In the genomic region with DNA sequence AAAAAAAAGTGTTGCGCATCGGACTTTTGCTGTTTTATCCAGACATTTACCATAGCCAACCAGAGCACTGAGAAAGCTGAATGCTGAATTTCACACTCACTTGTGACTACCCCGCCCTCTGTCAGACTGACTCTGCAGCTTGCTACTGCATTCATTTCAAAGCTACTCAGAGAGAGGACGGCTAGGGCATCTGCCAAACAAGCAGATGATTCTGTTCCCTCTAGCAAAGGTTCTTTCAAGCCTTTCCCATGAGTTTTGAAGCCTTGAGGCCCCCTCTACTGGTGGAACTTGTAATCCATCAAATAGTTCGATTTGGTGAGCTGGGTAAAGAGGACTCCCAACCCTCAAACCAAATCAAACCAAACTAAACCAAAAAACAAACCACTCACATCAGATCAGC, we compare ENCODE assay signal across 8 mouse cellular contexts. TPM values are rescaled to one million over a fixed set of nuclear protein-coding genes. Genes with fewer than 3 reads are reported as not detected.
DNase-seq lines count a peak whose midpoint lies in the region; ATAC-seq and TF ChIP-seq lines count a peak whose summit lies in the region.

No protein-coding gene starts in this region.

- H3K9me3 ChIP-seq in hindbrain, embryonic 12.5 days (replicated peaks) = no peaks in the 10 kb centered on the region
- no peaks in the 10 kb centered on the region for H3K9me3 ChIP-seq in lung, embryonic 16.5 days (ENCODE audit: control insufficient read depth, low read length)

- no peaks in the 10 kb centered on the region for H3K36me3 ChIP-seq in hindbrain, embryonic 12.5 days
- no peaks in the 10 kb centered on the region for H3K36me3 ChIP-seq in lung, embryonic 16.5 days (ENCODE audit: control insufficient read depth, insufficient read depth, low read length)

- ATAC-seq in hindbrain, embryonic 12.5 days (ENCODE audit: low FRiP score) = peak; percentile 72; the same call in 1 of the 2 replicates
- ATAC-seq in lung, embryonic 16.5 days (ENCODE audit: low read depth) = peak; percentile 79
- ATAC-seq in erythroblast, adult 5-6 weeks (replicated peaks; ENCODE audit: low FRiP score, poor library complexity, severe bottlenecking) = no peak

- H3K9ac ChIP-seq in hindbrain, embryonic 12.5 days = no peak overlapping the region
- H3K9ac ChIP-seq in lung, embryonic 16.5 days (ENCODE audit: low read length) = peak overlapping the region; percentile 21; the same call in 1 of the 2 replicates

- H3K4me2 ChIP-seq in hindbrain, embryonic 12.5 days (replicated peaks) = peak overlapping the region; percentile 33
- H3K4me2 ChIP-seq in lung, embryonic 16.5 days (ENCODE audit: low read depth, low read length) = peak overlapping the region; percentile 40

- no peaks in the 10 kb centered on the region for H3K27me3 ChIP-seq in cerebellum, adult 2 months (ENCODE audit: control insufficient read depth, insufficient read depth, low read length)
- no peaks in the 10 kb centered on the region for H3K27me3 ChIP-seq in hindbrain, embryonic 12.5 days
- H3K27me3 ChIP-seq in lung, embryonic 16.5 days (ENCODE audit: control insufficient read depth, insufficient read depth, low read depth, low read length) = no peaks in the 10 kb centered on the region

- TF ChIP-seq POLR2A in cerebellum, adult 2 months (IDR thresholded peaks at IDR 0.05; ENCODE audit: borderline replicate concordance, insufficient read depth, low read length) = no peak
- no peak for TF ChIP-seq POLR2A in olfactory bulb, adult 2 months (IDR thresholded peaks at IDR 0.05; ENCODE audit: insufficient read depth, low read depth, low read length)

- DNase-seq in NIH3T3 (ENCODE audit: low read depth) = peak; percentile 89
- DNase-seq in cerebellum, adult 2 months = peak; percentile 52 to 68
- peak; percentile 79 to 89 for DNase-seq in frontal cortex, adult 2 months (ENCODE audit: extremely low spot score in 1 of 2, low spot score in 1 of 2)
- peak; percentile 69 to 78 for DNase-seq in layer of hippocampus, postnatal 10 days (ENCODE audit: low spot score in 2 of 2)

- H3K4me1 ChIP-seq in cerebellum, adult 2 months (ENCODE audit: control insufficient read depth, insufficient read depth, low read length) = no peaks in the 10 kb centered on the region
- H3K4me1 ChIP-seq in hindbrain, embryonic 12.5 days = peaks cover 20% of the 10 kb centered on the region
- peaks cover 18% of the 10 kb centered on the region for H3K4me1 ChIP-seq in lung, embryonic 16.5 days (replicated peaks; ENCODE audit: control insufficient read depth, insufficient read depth, low read length)
- no peaks in the 10 kb centered on the region for H3K4me1 ChIP-seq in olfactory bulb, adult 2 months (ENCODE audit: control insufficient read depth, insufficient read depth, low read length)

- no peak overlapping the region for H3K27ac ChIP-seq in cerebellum, adult 2 months (ENCODE audit: insufficient read depth, low read length)
- H3K27ac ChIP-seq in hindbrain, embryonic 12.5 days = 0 out of 2 replicates have a peak overlapping the region, but pooled peaks have one; percentile 19
- no peak overlapping the region for H3K27ac ChIP-seq in lung, embryonic 16.5 days (ENCODE audit: low read length)
- H3K27ac ChIP-seq in olfactory bulb, adult 2 months (ENCODE audit: insufficient read depth, low read depth, low read length) = no peak overlapping the region

- H3K4me3 ChIP-seq in cerebellum, adult 2 months (replicated peaks; ENCODE audit: insufficient read depth, low read depth, low read length) = peak overlapping the region; percentile 21
- no peak overlapping the region for H3K4me3 ChIP-seq in hindbrain, embryonic 12.5 days
- H3K4me3 ChIP-seq in lung, embryonic 16.5 days (ENCODE audit: low read length) = peak overlapping the region; percentile 23
- H3K4me3 ChIP-seq in olfactory bulb, adult 2 months (ENCODE audit: insufficient read depth, low read depth, low read length) = 0 out of 2 replicates have a peak overlapping the region, but pooled peaks have one; percentile 17

- TF ChIP-seq CTCF in cerebellum, adult 2 months (IDR thresholded peaks at IDR 0.05; ENCODE audit: borderline replicate concordance, insufficient read depth, low read depth, low read length) = peak; percentile 46; the same call in 1 of the 2 replicates
- TF ChIP-seq CTCF in olfactory bulb, adult 2 months (IDR thresholded peaks at IDR 0.05; ENCODE audit: insufficient read depth, low read depth, low read length) = no peak

- WGBS in cerebellum, adult 2 months = 2% methylated on average over 5 of the region's 5 CpGs
- 25% methylated on average over 5 of the region's 5 CpGs for WGBS in hindbrain, embryonic 12.5 days
- WGBS in lung, embryonic 16.5 days = 20% methylated on average over 5 of the region's 5 CpGs
- WGBS in olfactory bulb, adult 2 months = 15% methylated on average over 5 of the region's 5 CpGs

RNA-seq across cellular contexts. Expression of gene Ttc30a2, which starts 13.0 kb away (rescaled TPM):
- 0.18 and 0.21 TPM in 2 replicates for polyA plus RNA-seq in cerebellum, adult 2 months (2012; rRNA removed)
- polyA plus RNA-seq in frontal cortex, adult 2 months (2012; rRNA removed) = 0.21 and 0.36 TPM in 2 replicates
- polyA plus RNA-seq in hindbrain, embryonic 12.5 days (2016; fragmentation: Nextera tagmentation; extraction: Ambion mirVana) = 0.76 and 1.2 TPM in 2 replicates
- total RNA-seq in layer of hippocampus, postnatal 10 days (2021) = under 1 TPM; 0.27 to 0.45 TPM
- polyA plus RNA-seq in lung, embryonic 16.5 days (2015; fragmentation: Nextera tagmentation; extraction: Ambion mirVana) = 0.34 and 0.54 TPM in 2 replicates
- polyA plus RNA-seq in olfactory bulb, adult 2 months (2012; ENCODE audit: insufficient read depth, insufficient read length, low replicate concordance, missing spikeins) = not detected in 2 replicates
- not detected in 2 replicates for total RNA-seq in erythroblast, adult 5-6 weeks (2015; ENCODE audit: low replicate concordance)
- 0.43 TPM in 1 of 2 replicates, not detected in the other for total RNA-seq in erythroblast, adult 5-6 weeks (2017; ENCODE audit: low replicate concordance)

RNA-seq across cellular contexts. Expression of gene Ttc30a1, which starts 16.8 kb away (rescaled TPM):
- polyA plus RNA-seq in cerebellum, adult 2 months (2012; rRNA removed) = 3.3 and 4.1 TPM in 2 replicates
- polyA plus RNA-seq in frontal cortex, adult 2 months (2012; rRNA removed) = 3.2 and 3.6 TPM in 2 replicates
- 8.3 and 9.2 TPM in 2 replicates for polyA plus RNA-seq in hindbrain, embryonic 12.5 days (2016; fragmentation: Nextera tagmentation; extraction: Ambion mirVana)
- 1 to 10 TPM; 3.4 to 4.0 TPM for total RNA-seq in layer of hippocampus, postnatal 10 days (2021)
- polyA plus RNA-seq in lung, embryonic 16.5 days (2015; fragmentation: Nextera tagmentation; extraction: Ambion mirVana) = 8.9 and 10.1 TPM in 2 replicates
- polyA plus RNA-seq in olfactory bulb, adult 2 months (2012; ENCODE audit: insufficient read depth, insufficient read length, low replicate concordance, missing spikeins) = not detected in 2 replicates
- 0.42 TPM in 1 of 2 replicates, not detected in the other for total RNA-seq in erythroblast, adult 5-6 weeks (2015; ENCODE audit: low replicate concordance)
- total RNA-seq in erythroblast, adult 5-6 weeks (2017; ENCODE audit: low replicate concordance) = 0.17 and 1.7 TPM in 2 replicates

RNA-seq across cellular contexts. Expression of gene Ttc30b, which starts 26.6 kb away (rescaled TPM):
- 11.2 and 14.2 TPM in 2 replicates for polyA plus RNA-seq in cerebellum, adult 2 months (2012; rRNA removed)
- polyA plus RNA-seq in frontal cortex, adult 2 months (2012; rRNA removed) = 11.0 and 12.0 TPM in 2 replicates
- polyA plus RNA-seq in hindbrain, embryonic 12.5 days (2016; fragmentation: Nextera tagmentation; extraction: Ambion mirVana) = 14.4 and 15.3 TPM in 2 replicates
- 10 to 100 TPM; 12.3 to 12.8 TPM for total RNA-seq in layer of hippocampus, postnatal 10 days (2021)
- polyA plus RNA-seq in lung, embryonic 16.5 days (2015; fragmentation: Nextera tagmentation; extraction: Ambion mirVana) = 20.5 and 22.4 TPM in 2 replicates
- polyA plus RNA-seq in olfactory bulb, adult 2 months (2012; ENCODE audit: insufficient read depth, insufficient read length, low replicate concordance, missing spikeins) = not detected in 2 replicates
- 0.84 TPM in 1 of 2 replicates, not detected in the other for total RNA-seq in erythroblast, adult 5-6 weeks (2015; ENCODE audit: low replicate concordance)
- 0.84 TPM in 1 of 2 replicates, not detected in the other for total RNA-seq in erythroblast, adult 5-6 weeks (2017; ENCODE audit: low replicate concordance)

Comparison
In these comparisons a context has a peak if more than half of its experiments do, and no peak if none do; other contexts are left out.
1. RNA of gene Ttc30b, which starts 26.6 kb away (polyA plus RNA-seq): 20.5 to 22.4 TPM in lung, embryonic 16.5 days, 14.4 to 15.3 TPM in hindbrain, embryonic 12.5 days, 11.0 to 12.0 TPM in frontal cortex, adult 2 months and 11.2 to 14.2 TPM in cerebellum, adult 2 months; not detected in olfactory bulb, adult 2 months; every median in the first group is over 10 times any median in the second.
2. Peak in every context shown above with its lines, with median percentiles within 50 percentile points of each other: DNase-seq.